Mouse (Mus musculus): ENCODE data around the gene Col13a1. TPM values are rescaled to one million over a fixed set of nuclear protein-coding genes. Genes with fewer than 3 reads are reported as not detected.

The Col13a1 gene
- polyA plus RNA-seq, 1 experiment from 2014 or later: 4.4 TPM

GRCm38 (mm10) chr10:62000216-62000615, 21.3 kb upstream of the Col13a1 start:
- Histone ChIP-seq H3K36me3 (no peaks in the 10 kb centered on the region), H3K27ac (replicated peaks) (no peak overlapping the region), H3K4me2 (replicated peaks) (no peak overlapping the region), H3K4me1 (no peaks in the 10 kb centered on the region), H3K9ac (replicated peaks) (no peak overlapping the region), H3K9me3 (no peaks in the 10 kb centered on the region), H3K27me3 (no peaks in the 10 kb centered on the region), H3K4me3 (no peak overlapping the region)
- WGBS: 97% methylated on average over 1 of the region's 1 CpGs
- no peak for ATAC-seq (ENCODE audit: low FRiP score, low read depth)

GRCm38 (mm10) chr10:61999766-62000165, 20.9 kb upstream of the Col13a1 start:
- Histone ChIP-seq H3K27ac (replicated peaks) (no peak overlapping the region), H3K36me3 (no peaks in the 10 kb centered on the region), H3K27me3 (no peaks in the 10 kb centered on the region), H3K4me1 (no peaks in the 10 kb centered on the region), H3K9me3 (no peaks in the 10 kb centered on the region), H3K4me3 (no peak overlapping the region), H3K4me2 (replicated peaks) (no peak overlapping the region), H3K9ac (replicated peaks) (no peak overlapping the region)
- no peak for ATAC-seq (ENCODE audit: low FRiP score, low read depth)
- 71% methylated on average over 1 of the region's 1 CpGs for WGBS

GRCm38 (mm10) chr10:61991481-61992424, 12.8 kb upstream of the Col13a1 start:
- 27% methylated on average over 11 of the region's 11 CpGs for WGBS
- Histone ChIP-seq H3K9me3 (no peaks in the 10 kb centered on the region), H3K27ac (replicated peaks) (no peak overlapping the region), H3K4me1 (peaks cover 3% of the 10 kb centered on the region; the same call in 1 of the 2 replicates), H3K27me3 (no peaks in the 10 kb centered on the region), H3K4me3 (no peak overlapping the region), H3K36me3 (no peaks in the 10 kb centered on the region), H3K9ac (replicated peaks) (no peak overlapping the region), H3K4me2 (replicated peaks) (no peak overlapping the region)
- no peak for ATAC-seq (ENCODE audit: low FRiP score, low read depth)

- ATAC-seq (ENCODE audit: low FRiP score, low read depth): no peak
- peaks cover 70% of the 10 kb centered on the region for H3K27me3 ChIP-seq
- no peak overlapping the region for H3K4me2 ChIP-seq (replicated peaks)
- no peak overlapping the region for H3K4me3 ChIP-seq
- no peak overlapping the region for H3K27ac ChIP-seq (replicated peaks)
- peaks cover 6% of the 10 kb centered on the region; the same call in 1 of the 2 replicates for H3K9me3 ChIP-seq
- H3K9ac ChIP-seq (replicated peaks): no peak overlapping the region
- H3K4me1 ChIP-seq: peaks cover 21% of the 10 kb centered on the region
- 2% methylated on average over 7 of the region's 7 CpGs for WGBS
- H3K36me3 ChIP-seq: no peaks in the 10 kb centered on the region
Measured at GRCm38 (mm10) chr10:61980424-61980823, 1.5 kb upstream of the Col13a1 start.

- Histone ChIP-seq H3K36me3 (no peaks in the 10 kb centered on the region), H3K9ac (replicated peaks) (peak overlapping the region; percentile 45; the same call in 1 of the 2 replicates), H3K4me3 (peak overlapping the region; percentile 40), H3K4me2 (replicated peaks) (peak overlapping the region; percentile 71), H3K27me3 (peaks cover 84% of the 10 kb centered on the region), H3K9me3 (0 out of 2 replicates have a peak, but pooled peaks cover 3% of the 10 kb centered on the region), H3K27ac (replicated peaks) (no peak overlapping the region), H3K4me1 (peaks cover 21% of the 10 kb centered on the region)
- under 1% methylated on average over 64 of the region's 65 CpGs for WGBS
- ATAC-seq (ENCODE audit: low FRiP score, low read depth): peak; percentile 58
Measured at GRCm38 (mm10) chr10:61978112-61978865, 619 bp downstream of the Col13a1 start.

GRCm38 (mm10) chr10:61977392-61978096, 1.4 kb downstream of the Col13a1 start:
- Histone ChIP-seq H3K27me3 (peaks cover 84% of the 10 kb centered on the region), H3K36me3 (no peaks in the 10 kb centered on the region), H3K4me3 (peak overlapping the region; percentile 40), H3K9me3 (0 out of 2 replicates have a peak, but pooled peaks cover 3% of the 10 kb centered on the region), H3K27ac (replicated peaks) (no peak overlapping the region), H3K4me1 (peaks cover 21% of the 10 kb centered on the region), H3K9ac (replicated peaks) (no peak overlapping the region), H3K4me2 (replicated peaks) (peak overlapping the region; percentile 71)
- 6% methylated on average over 18 of the region's 18 CpGs for WGBS
- no peak for ATAC-seq (ENCODE audit: low FRiP score, low read depth)

GRCm38 (mm10) chr10:61976987-61977386, 1.9 kb downstream of the Col13a1 start:
- H3K36me3 ChIP-seq: no peaks in the 10 kb centered on the region
- H3K4me2 ChIP-seq (replicated peaks): no peak overlapping the region
- ATAC-seq (ENCODE audit: low FRiP score, low read depth): no peak
- H3K9me3 ChIP-seq: 0 out of 2 replicates have a peak, but pooled peaks cover 3% of the 10 kb centered on the region
- H3K27me3 ChIP-seq: peaks cover 85% of the 10 kb centered on the region
- WGBS: 7% methylated on average over 6 of the region's 6 CpGs
- H3K4me1 ChIP-seq: peaks cover 25% of the 10 kb centered on the region
- H3K4me3 ChIP-seq: no peak overlapping the region
- no peak overlapping the region for H3K27ac ChIP-seq (replicated peaks)
- no peak overlapping the region for H3K9ac ChIP-seq (replicated peaks)

GRCm38 (mm10) chr10:61974581-61974980, 4.3 kb downstream of the Col13a1 start:
- H3K27me3 ChIP-seq: peaks cover 76% of the 10 kb centered on the region
- no peak overlapping the region for H3K27ac ChIP-seq (replicated peaks)
- H3K36me3 ChIP-seq: no peaks in the 10 kb centered on the region
- 70% methylated on average over 2 of the region's 2 CpGs for WGBS
- no peak for ATAC-seq (ENCODE audit: low FRiP score, low read depth)
- no peak overlapping the region for H3K4me3 ChIP-seq
- H3K9ac ChIP-seq (replicated peaks): no peak overlapping the region
- peaks cover 24% of the 10 kb centered on the region for H3K4me1 ChIP-seq
- H3K9me3 ChIP-seq: 0 out of 2 replicates have a peak, but pooled peaks cover 3% of the 10 kb centered on the region
- no peak overlapping the region for H3K4me2 ChIP-seq (replicated peaks)

GRCm38 (mm10) chr10:61972041-61972440, 6.9 kb downstream of the Col13a1 start:
- peaks cover 50% of the 10 kb centered on the region for H3K27me3 ChIP-seq
- no peak overlapping the region for H3K27ac ChIP-seq (replicated peaks)
- H3K4me3 ChIP-seq: no peak overlapping the region
- H3K9me3 ChIP-seq: 0 out of 2 replicates have a peak, but pooled peaks cover 3% of the 10 kb centered on the region
- H3K4me2 ChIP-seq (replicated peaks): no peak overlapping the region
- no peaks in the 10 kb centered on the region for H3K36me3 ChIP-seq
- ATAC-seq (ENCODE audit: low FRiP score, low read depth): no peak
- H3K4me1 ChIP-seq: peaks cover 5% of the 10 kb centered on the region; the same call in 1 of the 2 replicates
- no peak overlapping the region for H3K9ac ChIP-seq (replicated peaks)
- 13% methylated on average over 4 of the region's 4 CpGs for WGBS

GRCm38 (mm10) chr10:61968003-61968553, 10.8 kb downstream of the Col13a1 start:
- Histone ChIP-seq H3K9me3 (no peaks in the 10 kb centered on the region), H3K9ac (replicated peaks) (no peak overlapping the region), H3K27ac (replicated peaks) (no peak overlapping the region), H3K36me3 (no peaks in the 10 kb centered on the region), H3K27me3 (peaks cover 15% of the 10 kb centered on the region), H3K4me2 (replicated peaks) (no peak overlapping the region), H3K4me3 (no peak overlapping the region), H3K4me1 (peaks cover 8% of the 10 kb centered on the region; the same call in 1 of the 2 replicates)
- WGBS: 76% methylated on average over 7 of the region's 7 CpGs
- no peak for ATAC-seq (ENCODE audit: low FRiP score, low read depth)

- no peak for ATAC-seq (ENCODE audit: low FRiP score, low read depth)
- Histone ChIP-seq H3K9me3 (no peaks in the 10 kb centered on the region), H3K4me3 (no peak overlapping the region), H3K27ac (replicated peaks) (no peak overlapping the region), H3K27me3 (peaks cover 14% of the 10 kb centered on the region), H3K36me3 (no peaks in the 10 kb centered on the region), H3K4me1 (peaks cover 7% of the 10 kb centered on the region; the same call in 1 of the 2 replicates), H3K4me2 (replicated peaks) (no peak overlapping the region), H3K9ac (replicated peaks) (no peak overlapping the region)
- 69% methylated on average over 3 of the region's 3 CpGs for WGBS
Measured at GRCm38 (mm10) chr10:61967207-61967606, 11.7 kb downstream of the Col13a1 start.
